Mouse (Mus musculus) embryonic facial prominence, embryonic 10.5 days (tissue): ENCODE data around the gene Slc16a8. TPM values are rescaled to one million over a fixed set of nuclear protein-coding genes. Genes with fewer than 3 reads are reported as not detected.

Source experiments
- DNase-seq: peaks from one replicate; pipeline ENCODE4 v3.0.0-alpha.2; 2017; ENCODE audit warnings: low spot score
- H3K27ac ChIP-seq: fragments of 300-500 bp; sonication (generic); replicated peaks from 2 replicates; pipeline ENCODE4 v1.5.1; 2016; ENCODE audit warnings: mild to moderate bottlenecking
- H3K27me3 ChIP-seq: fragments of 300-500 bp; sonication (generic); replicated peaks from 2 replicates; pipeline ENCODE4 v1.6.1; 2016; ENCODE audit warnings: low read depth, mild to moderate bottlenecking; ENCODE audit not compliant: poor library complexity, severe bottlenecking
- H3K36me3 ChIP-seq: fragments of 300-500 bp; sonication (generic); replicated peaks from 2 replicates; pipeline ENCODE4 v1.6.1; 2016; ENCODE audit warnings: mild to moderate bottlenecking, moderate library complexity
- H3K4me1 ChIP-seq: fragments of 300-500 bp; sonication (generic); 2 replicates; pipeline ENCODE4 v1.6.1; 2016
- H3K4me3 ChIP-seq: fragments of 300-500 bp; sonication (generic); 2 replicates; pipeline ENCODE4 v1.5.1; 2016; ENCODE audit warnings: mild to moderate bottlenecking, moderate library complexity
- H3K9me3 ChIP-seq: fragments of 300-500 bp; sonication (generic); 2 replicates; pipeline ENCODE4 v1.6.1; 2016; ENCODE audit warnings: mild to moderate bottlenecking
- WGBS: fragments of 180-500 bp; shearing (Covaris S2); methylation state at CpG from one replicate; pipeline ENCODE4 v1.1.7; 2016; 5-methylcytosine and 5-hydroxymethylcytosine counted together
- polyA plus RNA-seq: library from polyadenylated mRNA; unstranded; fragments of >200 nt; fragmentation: Nextera tagmentation; extraction: Ambion mirVana; gene quantifications from 2 replicates; pipeline ENCODE4 v1.2.1, GENCODE M21; 2016

The Slc16a8 gene
- polyA plus RNA-seq, 1 experiment from 2014 or later, result 0.16 TPM

DNA sequence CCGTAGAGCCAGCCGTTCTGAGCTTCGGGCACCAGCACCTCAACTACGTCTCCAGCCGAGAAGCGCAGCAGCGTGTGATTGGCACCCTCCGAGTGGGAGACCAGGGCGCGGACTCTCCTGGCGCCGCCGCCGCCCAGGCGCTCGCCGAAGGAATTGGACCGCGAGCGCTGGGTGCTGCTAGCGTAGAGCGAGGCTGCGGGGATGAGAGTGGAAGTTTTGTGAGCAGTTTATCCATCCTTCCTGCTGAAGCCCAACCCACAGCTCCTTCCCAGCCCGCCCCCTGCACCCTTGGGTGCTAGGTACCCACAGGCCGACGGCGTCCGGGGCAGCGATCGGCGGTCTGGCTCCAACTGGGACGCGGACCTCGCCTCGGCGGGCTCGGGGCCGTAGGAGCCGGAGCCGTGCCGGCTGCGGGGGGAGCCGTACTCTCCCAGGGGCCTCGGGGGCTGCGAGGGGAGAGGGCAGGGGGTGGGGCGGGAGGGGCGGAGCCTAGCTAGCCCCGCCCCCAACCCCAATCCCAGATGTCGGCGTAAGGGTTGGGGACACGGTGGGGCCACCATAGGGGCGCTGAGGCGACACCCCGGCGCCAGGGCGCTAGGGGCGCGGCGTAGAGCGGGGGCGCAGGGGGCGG lies 6.6 kb upstream of the Slc16a8 start:
- Histone ChIP-seq H3K27me3 (peaks cover 81% of the 10 kb centered on the region), H3K27ac (peak overlapping the region; percentile 82), H3K36me3 (no peaks in the 10 kb centered on the region), H3K9me3 (no peaks in the 10 kb centered on the region), H3K4me3 (peak overlapping the region; percentile 76), H3K4me1 (peaks cover 43% of the 10 kb centered on the region)
- peak; percentile 70 for DNase-seq
- WGBS, result 1% methylated on average over 62 of the region's 62 CpGs

DNA sequence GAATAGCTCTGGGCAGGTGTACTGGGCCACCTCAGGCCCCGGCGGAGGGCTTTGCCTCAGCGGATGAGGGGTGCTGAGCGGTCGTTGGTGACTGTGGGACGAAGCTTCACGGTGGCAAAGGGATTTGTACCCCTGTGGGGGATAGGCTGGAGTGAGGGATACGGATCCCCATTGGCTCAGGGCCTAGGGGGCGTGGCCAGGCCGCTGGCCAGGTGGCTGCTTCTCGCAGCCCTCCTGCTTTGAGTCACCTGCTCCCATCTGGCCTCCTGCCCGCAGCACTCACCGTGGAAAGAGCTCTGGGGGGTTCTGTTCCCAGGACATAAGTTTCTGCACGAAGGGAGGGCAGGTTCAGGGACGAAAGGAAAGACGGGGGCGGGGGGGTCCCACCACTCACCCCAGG lies 4.0 kb upstream of the Slc16a8 start:
- 32% methylated on average over 17 of the region's 17 CpGs for WGBS
- Histone ChIP-seq H3K9me3 (no peaks in the 10 kb centered on the region), H3K27ac (no peak overlapping the region), H3K4me1 (peaks cover 52% of the 10 kb centered on the region), H3K27me3 (peaks cover 76% of the 10 kb centered on the region), H3K36me3 (no peaks in the 10 kb centered on the region), H3K4me3 (0 out of 2 replicates have a peak overlapping the region, but pooled peaks have one; percentile 6)
- no peak for DNase-seq

DNA sequence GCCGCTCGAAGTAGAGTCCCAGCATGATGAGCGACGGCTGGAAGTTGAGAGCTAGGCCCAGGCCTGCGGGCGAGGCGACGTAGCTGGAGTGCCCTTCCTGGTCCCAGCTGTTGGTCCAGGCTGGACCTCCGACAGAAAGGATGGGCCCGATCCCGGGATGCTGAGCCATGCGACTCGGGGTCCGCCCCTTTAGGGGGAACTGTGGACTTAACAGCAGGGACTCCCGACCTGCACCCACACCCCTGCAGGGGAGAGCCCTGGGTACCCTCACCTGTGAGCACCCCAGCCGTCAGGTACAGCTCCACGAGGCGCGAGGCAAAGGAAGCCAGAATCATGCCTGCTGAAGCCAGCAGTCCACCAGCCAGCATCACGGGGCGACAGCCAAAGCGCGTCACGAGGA lies 2.0 kb downstream of the Slc16a8 start:
- Histone ChIP-seq H3K4me3 (peak overlapping the region; percentile 57), H3K27me3 (peaks cover 69% of the 10 kb centered on the region), H3K9me3 (no peaks in the 10 kb centered on the region), H3K4me1 (peaks cover 39% of the 10 kb centered on the region), H3K36me3 (peaks cover 22% of the 10 kb centered on the region), H3K27ac (peak overlapping the region; percentile 75)
- WGBS, result 32% methylated on average over 24 of the region's 24 CpGs
- peak; percentile 57 for DNase-seq

DNA sequence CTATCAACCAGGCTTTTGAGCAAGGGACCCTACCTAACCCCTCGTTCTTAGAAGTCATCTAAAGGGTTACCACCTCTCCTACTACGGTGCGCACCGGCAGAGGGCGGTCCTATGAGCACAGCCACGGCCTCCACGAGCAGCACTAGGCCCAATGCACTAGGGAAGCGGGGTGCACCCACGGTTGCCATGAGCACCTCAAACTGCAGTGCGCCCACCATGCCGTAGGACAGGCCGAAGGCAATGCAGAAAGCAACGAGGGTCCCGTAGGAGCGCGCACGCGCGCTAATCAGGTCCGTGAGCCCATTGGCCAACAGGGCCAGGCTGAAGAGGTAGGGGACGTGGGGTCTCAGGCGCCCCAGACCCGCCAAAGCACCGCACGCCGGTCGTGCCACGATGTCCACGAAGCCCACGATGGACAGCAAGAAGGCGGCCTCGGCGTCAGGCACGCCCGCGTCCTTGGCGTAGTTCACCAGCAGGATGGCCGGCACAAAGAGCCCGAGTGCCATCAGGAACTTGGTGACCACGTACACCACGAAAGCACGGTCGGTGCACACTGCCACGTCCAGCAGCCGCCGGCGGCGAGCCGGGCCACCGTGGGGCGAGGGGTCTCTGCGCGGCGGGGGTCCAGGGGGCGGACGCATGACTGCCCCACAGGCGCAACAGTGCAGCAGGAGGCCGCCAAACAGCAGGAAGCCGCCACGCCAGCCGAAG lies 2.6 kb downstream of the Slc16a8 start:
- Histone ChIP-seq H3K4me3 (peak overlapping the region; percentile 57), H3K27ac (peak overlapping the region; percentile 75), H3K9me3 (no peaks in the 10 kb centered on the region), H3K27me3 (peaks cover 69% of the 10 kb centered on the region), H3K36me3 (peaks cover 26% of the 10 kb centered on the region), H3K4me1 (peaks cover 39% of the 10 kb centered on the region)
- WGBS, result 3% methylated on average over 61 of the region's 61 CpGs
- DNase-seq, result peak; percentile 61

DNA sequence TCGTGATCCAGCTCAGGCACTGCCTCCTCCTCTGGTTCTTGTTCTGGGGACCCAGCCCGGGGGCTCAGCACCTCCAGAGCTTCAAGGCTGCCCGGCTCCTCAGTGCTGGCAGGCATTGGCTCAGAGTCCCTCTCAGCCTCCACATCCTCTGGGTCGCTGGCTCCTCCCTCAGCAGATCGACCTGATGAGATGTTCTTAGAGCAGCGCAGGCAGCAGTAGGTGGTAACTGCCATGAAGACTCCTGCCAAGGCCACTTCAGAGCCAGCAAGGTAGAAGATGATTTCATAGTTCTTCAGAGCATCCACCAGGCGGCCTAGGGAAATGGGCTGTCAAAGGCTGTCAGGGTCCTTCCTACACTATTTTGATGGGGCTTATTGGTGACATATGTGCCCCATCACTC lies 3.4 kb downstream of the Slc16a8 start:
- H3K27ac ChIP-seq, result no peak overlapping the region
- peaks cover 39% of the 10 kb centered on the region for H3K4me1 ChIP-seq
- peaks cover 34% of the 10 kb centered on the region for H3K36me3 ChIP-seq
- DNase-seq, result no peak
- no peaks in the 10 kb centered on the region for H3K9me3 ChIP-seq
- peaks cover 69% of the 10 kb centered on the region for H3K27me3 ChIP-seq
- WGBS, result 55% methylated on average over 7 of the region's 7 CpGs
- H3K4me3 ChIP-seq, result peak overlapping the region; percentile 57; the same call in 1 of the 2 replicates

DNA sequence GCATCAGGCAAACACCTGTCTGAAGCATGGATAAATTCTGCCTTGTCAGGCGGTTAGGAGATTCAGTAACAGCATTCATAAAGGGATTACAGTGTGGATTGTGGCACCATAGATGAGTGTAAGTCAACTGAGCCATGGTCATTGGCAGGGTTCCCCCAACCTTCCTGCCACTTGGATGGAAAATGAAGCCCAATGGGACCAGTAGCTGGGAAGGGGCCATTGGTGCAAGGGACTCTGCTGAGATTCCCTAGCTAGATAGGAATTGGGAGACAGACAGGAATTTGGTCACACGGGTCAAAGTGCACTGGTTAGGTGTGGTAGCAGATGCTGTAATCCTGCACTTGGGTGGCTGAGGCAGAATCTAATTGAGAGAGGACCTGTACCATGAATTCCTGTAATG lies 4.3 kb downstream of the Slc16a8 start:
- 86% methylated on average over 2 of the region's 2 CpGs for WGBS
- Histone ChIP-seq H3K27me3 (peaks cover 64% of the 10 kb centered on the region), H3K36me3 (peaks cover 43% of the 10 kb centered on the region), H3K9me3 (no peaks in the 10 kb centered on the region), H3K4me3 (no peak overlapping the region), H3K4me1 (peaks cover 36% of the 10 kb centered on the region), H3K27ac (no peak overlapping the region)
- DNase-seq, result no peak

DNA sequence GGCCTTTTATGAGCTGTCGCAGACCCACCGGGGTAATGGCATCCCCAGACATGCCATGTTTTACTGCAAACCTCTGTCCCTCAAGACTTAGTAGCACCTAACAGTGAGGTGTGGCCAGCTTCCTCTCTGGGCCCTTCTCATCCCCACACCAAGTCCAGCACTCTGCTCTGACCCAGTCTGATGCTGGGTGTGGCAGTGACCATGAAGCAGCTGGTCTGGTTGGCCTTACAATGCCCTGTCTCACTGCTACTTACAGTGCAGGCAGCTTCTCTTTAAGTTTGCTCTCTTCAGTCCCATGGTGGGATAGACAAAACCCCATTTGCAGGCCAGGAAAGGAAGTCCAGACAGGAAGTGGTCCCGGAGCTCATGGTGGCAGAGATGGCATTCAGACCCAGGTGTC lies 9.2 kb downstream of the Slc16a8 start:
- Histone ChIP-seq H3K27ac (0 out of 2 replicates have a peak overlapping the region, but pooled peaks have one; percentile 21), H3K4me1 (peaks cover 15% of the 10 kb centered on the region), H3K4me3 (no peak overlapping the region), H3K27me3 (peaks cover 15% of the 10 kb centered on the region), H3K9me3 (no peaks in the 10 kb centered on the region), H3K36me3 (peaks cover 81% of the 10 kb centered on the region)
- no peak for DNase-seq
- WGBS, result 96% methylated on average over 3 of the region's 3 CpGs

DNA sequence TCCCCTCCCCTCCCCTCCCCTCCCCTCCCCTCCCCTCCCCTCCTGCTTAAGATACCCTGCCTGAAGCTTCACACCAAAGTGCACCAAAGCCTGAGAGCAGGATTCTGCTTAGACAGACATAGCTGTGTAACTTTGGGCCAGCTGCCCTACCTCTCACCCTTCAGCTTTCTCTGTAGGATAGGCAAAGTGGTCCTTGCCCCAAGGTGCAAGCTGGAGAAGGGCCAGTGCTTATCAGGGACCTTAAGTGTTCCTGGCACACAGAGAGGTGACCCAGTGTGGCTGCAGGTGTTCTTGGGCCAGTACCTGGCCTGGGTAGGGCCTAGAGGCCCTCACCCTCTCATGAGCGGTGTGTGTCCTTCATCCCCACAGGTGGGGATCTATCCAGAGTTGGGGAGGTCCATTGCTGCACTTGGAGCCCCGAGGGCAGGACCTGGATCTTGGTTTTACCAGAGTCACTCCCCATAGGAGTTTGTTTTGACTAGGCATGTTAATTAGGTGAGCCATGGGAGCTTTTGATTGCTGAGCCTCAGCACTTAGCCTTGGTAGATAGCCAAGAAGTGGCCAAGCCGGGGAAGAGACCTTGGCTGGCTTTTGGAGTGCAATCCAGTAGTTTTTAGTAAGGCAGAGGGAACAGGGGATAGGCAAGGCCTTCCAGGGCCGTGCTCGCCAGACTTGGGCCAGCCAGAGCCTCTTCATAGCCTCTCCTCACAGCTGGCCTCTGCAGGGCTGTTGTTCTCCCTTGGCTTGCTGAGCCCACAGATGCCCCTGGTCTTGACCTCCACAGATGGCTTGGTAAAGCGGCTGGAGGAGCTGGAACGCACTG lies 10.3 kb downstream of the Slc16a8 start:
- DNase-seq, result no peak
- Histone ChIP-seq H3K4me3 (no peak overlapping the region), H3K36me3 (peaks cover 86% of the 10 kb centered on the region), H3K27me3 (peaks cover 6% of the 10 kb centered on the region; the same call in 1 of the 2 replicates), H3K4me1 (peaks cover 15% of the 10 kb centered on the region), H3K9me3 (no peaks in the 10 kb centered on the region), H3K27ac (peak overlapping the region; percentile 30; the same call in 1 of the 2 replicates)
- 75% methylated on average over 7 of the region's 7 CpGs for WGBS

DNA sequence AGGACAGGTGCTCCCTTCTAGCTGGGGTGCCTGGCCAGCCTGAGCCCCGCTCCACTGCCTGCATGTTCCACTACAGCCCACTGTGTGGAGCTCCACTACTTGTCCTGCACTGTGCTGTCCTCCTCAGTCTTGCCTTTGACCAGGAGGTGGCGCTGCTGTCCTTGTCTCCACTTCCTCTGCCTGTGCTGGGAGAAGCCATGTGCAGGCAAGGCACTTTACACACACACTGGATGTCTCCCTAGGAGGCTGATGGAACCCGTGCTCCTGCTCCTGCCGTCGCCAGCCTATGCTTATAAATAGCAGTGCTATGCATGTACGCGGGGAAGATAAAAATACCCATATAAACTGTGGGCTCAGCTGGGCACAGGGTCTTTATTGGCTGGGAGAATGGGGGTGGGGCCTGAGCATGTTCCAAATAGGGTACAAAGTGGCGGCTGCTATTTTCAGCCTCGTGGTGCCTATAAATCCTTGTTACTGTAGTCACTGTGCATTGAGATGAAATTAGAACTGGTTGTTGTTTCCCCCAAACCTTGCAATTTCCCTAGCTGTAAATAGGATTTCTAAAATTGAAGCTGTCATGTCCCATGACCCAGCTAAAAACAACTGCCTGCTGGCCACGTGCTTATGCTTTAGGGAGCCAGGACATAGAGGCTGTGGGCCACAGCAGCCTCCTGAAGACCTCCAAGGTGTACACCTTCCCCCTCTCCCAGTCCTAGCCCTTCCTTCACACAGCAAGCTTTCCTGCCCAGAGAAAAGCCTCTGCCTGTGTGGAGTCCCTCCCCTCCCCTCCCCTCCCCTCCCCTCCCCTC lies 11.1 kb downstream of the Slc16a8 start:
- H3K4me3 ChIP-seq, result no peak overlapping the region
- no peaks in the 10 kb centered on the region for H3K27me3 ChIP-seq
- H3K9me3 ChIP-seq, result no peaks in the 10 kb centered on the region
- 29% methylated on average over 10 of the region's 10 CpGs for WGBS
- peak; percentile 96 for DNase-seq
- no peak overlapping the region; the same call in 1 of the 2 replicates for H3K27ac ChIP-seq
- peaks cover 86% of the 10 kb centered on the region for H3K36me3 ChIP-seq
- H3K4me1 ChIP-seq, result peaks cover 15% of the 10 kb centered on the region

DNA sequence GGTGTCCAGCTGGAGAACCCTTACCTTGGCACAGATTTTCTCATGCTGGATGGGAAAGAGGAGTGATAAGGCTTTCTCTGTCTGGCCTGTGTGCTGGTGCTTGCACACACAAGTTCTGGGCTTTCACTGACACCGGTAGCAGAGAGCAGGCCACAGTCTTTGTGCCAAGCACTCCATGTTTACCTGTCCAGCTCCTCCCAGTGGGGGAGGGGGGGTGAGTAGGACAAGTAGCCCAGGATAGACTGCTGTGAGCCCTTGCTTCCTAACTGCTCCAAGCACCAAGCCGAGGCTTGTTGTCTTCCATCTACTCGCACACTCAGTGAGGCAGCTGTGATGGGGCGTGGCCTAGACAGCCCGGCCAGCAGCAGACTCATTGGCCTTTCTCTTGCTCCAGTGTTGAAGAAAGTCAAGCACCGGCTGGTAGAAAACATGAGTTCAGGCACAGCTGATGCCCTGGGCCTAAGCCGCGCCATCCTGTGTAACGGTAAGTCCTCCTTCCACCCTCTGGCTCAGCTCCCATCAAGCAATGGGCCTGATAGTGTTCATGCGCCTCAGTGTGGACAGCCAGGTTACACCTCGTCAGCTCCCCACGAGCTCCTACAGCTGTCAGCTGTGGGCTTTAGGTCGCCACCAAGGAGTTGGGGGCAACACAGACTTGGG lies 11.9 kb downstream of the Slc16a8 start:
- peaks cover 86% of the 10 kb centered on the region for H3K36me3 ChIP-seq
- H3K4me1 ChIP-seq, result peaks cover 15% of the 10 kb centered on the region
- 72% methylated on average over 13 of the region's 13 CpGs for WGBS
- H3K9me3 ChIP-seq, result no peaks in the 10 kb centered on the region
- H3K27me3 ChIP-seq, result no peaks in the 10 kb centered on the region
- no peak overlapping the region for H3K27ac ChIP-seq
- no peak overlapping the region for H3K4me3 ChIP-seq
- DNase-seq, result no peak

DNA sequence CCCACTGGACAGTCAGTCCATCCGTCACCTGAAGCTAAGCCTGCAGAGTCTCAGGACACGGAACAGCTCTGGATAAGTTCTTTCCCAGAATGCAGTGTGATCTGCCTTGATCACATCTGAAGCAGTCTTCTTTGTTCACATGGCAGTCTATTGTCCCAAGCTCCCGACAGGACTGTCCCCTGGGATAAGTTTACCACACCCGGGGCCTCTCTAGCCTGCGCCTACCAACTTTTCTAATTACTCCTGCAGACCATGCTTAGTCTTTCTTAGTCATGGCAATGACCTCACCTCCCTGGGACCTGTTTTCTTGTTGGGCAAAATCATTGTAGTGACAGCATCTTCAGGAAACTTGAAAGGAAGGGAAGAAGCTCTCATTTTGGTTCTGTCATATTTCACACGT lies 16.5 kb downstream of the Slc16a8 start:
- Histone ChIP-seq H3K27ac (no peak overlapping the region), H3K9me3 (no peaks in the 10 kb centered on the region), H3K27me3 (no peaks in the 10 kb centered on the region), H3K4me3 (no peak overlapping the region), H3K36me3 (peaks cover 91% of the 10 kb centered on the region), H3K4me1 (no peaks in the 10 kb centered on the region)
- DNase-seq, result no peak
- WGBS, result 89% methylated on average over 6 of the region's 6 CpGs
